Mouse (Mus musculus): ENCODE results near the gene Tmem9b.

DNA sequence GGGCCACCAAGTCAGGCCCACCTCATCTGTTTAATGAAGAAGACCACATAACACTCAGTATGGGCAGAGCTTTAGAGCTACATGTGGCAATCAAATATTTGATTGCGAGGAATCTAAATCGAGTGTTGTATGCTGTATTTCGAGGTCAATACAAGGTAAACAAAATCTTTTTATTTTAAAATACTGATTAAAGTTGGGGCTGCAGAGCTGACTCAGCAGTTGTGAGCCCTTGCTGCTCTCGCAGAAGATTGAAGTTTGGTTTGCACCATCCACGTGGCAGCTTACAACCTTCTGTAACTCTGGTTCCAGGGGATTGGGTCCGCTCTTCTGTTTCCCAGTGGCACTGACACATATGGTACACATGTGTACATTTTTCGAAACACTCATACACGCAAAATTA is 1.4 kb upstream of the Tmem9b start:
- TF ChIP-seq CTCF (IDR thresholded peaks at IDR 0.05; ENCODE audit: borderline replicate concordance, control insufficient read depth, extremely low read depth, insufficient read depth, low read length, poor library complexity) (no peak), POLR2A (IDR thresholded peaks at IDR 0.05; ENCODE audit: control insufficient read depth, extremely low read depth, insufficient read depth, low read length, poor library complexity) (no peak)

Measured in thymus, adult 2 months (tissue).